Mouse (Mus musculus) liver, adult 2 months (tissue): ENCODE data around the gene Ubr4.

Source experiments
- CTCF ChIP-seq: fragments of 200-500 bp; IDR thresholded peaks from 2 replicates; pipeline ENCODE4 v1.5.1; 2011; ENCODE audit warnings: low read depth, low read length, control low read depth
- POLR2A ChIP-seq: fragments of 200-500 bp; IDR thresholded peaks from 2 replicates; pipeline ENCODE4 v1.6.1; 2011; ENCODE audit warnings: low read length, control low read depth; ENCODE audit not compliant: insufficient read depth; ENCODE audit errors: extremely low read depth

DNA sequence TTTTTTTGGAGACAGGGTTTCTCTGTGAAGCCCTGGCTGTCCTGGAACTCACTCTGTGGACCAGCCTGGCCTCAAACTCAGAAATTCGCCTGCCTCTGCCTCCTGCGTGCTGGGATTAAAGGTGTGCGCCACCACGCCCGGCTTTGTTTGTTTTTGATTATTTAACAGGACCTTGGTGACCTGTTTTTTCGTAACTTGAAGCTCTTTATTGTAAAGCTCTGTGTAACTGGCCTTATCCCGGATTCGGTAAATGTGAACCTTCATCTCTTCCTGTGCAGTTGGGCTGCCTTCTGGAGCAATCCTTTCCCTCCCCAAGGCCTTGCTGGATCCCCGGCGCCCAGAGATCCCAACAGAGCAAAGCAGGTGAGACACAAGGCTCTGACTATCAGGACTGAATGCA, 21.1 kb downstream of the Ubr4 start:
- no peak for TF ChIP-seq POLR2A
- no peak for TF ChIP-seq CTCF
